Mouse (Mus musculus) mesoderm, embryonic 11.5 days (tissue): ENCODE measurements at regions not wholly inside any gene's neighbourhood (a gene's known extent, or its start where the extent isn't known, plus 50 kb on each side); places are given as distances from the start of the nearest gene placed in this dataset.
"Not testable (repeated sequence)": the region's sequence is repeated elsewhere in the genome, so short reads cannot be mapped to it uniquely, and the experiment has no call there.

ENCODE experiments used
- DNase-seq: peaks from one replicate; pipeline ENCODE4 v3.0.0-alpha.2; 2012; ENCODE audit warnings: low read depth, low spot score

GRCm38 (mm10) chr16:55168433-55168832 lies 129.4 kb downstream of the Zpld1 start:
- DNase-seq, result no peak

DNA sequence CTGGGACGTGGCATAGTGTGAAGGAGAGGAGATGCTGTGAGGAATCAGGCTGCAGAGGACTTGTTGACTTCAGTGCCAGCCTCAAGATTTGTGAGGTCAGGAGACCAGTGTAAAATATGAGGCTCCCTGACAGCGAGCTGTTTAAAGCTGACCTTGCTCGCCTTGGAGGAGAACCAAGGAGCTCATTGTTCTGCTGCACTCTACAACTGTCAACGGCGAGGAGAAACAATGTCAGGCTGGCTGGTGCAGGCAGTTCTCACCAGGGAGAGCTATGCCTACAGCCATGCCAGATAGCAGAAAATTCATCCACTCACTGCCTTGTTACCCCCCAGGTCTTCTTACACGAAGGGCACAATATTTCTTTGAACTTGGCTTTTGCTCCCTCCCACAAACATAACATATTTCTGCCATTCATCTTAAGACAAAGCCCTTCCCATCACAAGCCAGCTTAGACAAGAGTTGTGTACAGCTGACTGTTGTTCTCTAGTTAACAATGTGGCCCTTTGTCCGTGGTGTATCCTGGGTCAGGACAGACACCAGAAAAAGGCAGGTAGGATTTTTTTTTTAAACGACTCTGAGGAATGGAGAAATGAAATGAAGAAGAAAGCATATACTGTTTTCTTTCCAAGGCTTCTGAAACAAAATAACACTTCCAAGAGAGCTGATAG lies 131.5 kb downstream of the Zpld1 start:
- peak; percentile 61 for DNase-seq

GRCm38 (mm10) chr16:55162926-55163325 lies 134.9 kb downstream of the Zpld1 start:
- DNase-seq, result no peak

DNA sequence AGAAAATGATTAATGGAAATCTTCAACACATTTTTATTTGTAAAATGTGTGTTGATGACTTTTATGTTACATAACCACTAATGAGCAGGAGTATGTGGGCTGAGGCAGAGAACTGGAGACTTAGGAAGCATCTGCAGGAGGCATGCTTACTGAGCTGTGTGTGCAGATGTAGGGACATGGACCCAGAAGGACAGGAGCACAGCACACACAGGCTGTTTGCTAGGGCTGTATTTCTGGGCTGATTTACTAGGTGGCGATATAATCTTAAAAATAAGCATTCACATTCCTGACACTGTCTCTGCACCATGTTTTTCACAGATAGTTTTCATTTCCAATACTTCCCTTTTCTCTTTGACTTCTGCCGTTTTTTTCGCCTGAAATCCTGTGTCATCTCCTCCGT lies 146.1 kb downstream of the Zpld1 start:
- no peak for DNase-seq

DNA sequence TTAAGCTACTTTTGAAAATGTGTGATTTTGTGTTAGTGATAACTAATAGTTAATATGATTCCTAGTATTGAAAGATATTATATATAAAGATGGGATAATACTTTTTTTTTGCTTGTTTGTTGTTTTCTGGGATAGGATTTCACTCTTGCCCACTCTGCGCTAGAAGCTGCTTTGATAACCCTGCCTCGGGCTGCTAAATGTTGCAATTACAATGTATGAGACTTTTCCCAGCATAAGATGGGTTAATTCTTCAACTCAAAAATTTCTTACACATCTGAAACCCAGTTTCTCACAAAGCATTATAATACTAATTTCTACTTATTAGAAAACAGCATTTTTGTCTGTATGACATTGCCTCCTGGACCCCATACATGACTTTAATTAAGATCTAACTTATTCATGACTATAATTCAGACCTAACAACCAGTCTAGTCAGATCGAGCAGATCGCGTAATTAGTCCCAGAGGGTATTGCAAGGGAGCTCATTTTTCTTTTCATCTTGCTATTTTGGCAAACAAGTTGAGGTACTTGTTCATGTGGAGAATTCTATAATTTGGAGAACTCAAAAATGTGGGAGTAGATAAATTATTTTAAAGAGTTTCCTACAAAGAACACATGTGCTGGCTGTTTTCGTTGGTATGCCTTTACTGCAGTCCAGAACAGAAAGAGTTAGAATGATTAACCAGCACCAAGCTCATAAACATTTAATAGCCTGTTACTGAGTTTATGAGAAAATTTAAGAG lies 155.2 kb downstream of the Zpld1 start:
- DNase-seq, result no peak

- no peak for DNase-seq
Observed at GRCm38 (mm10) chr16:55134961-55135360, 162.8 kb downstream of the Zpld1 start.

- DNase-seq, result no peak
Observed at GRCm38 (mm10) chr16:55097651-55098050, 200.1 kb downstream of the Zpld1 start.

GRCm38 (mm10) chr16:55087461-55087860 lies 210.3 kb downstream of the Zpld1 start:
- DNase-seq, result no peak

- DNase-seq, result no peak
Observed at GRCm38 (mm10) chr16:55076172-55076571, 221.6 kb downstream of the Zpld1 start.

DNA sequence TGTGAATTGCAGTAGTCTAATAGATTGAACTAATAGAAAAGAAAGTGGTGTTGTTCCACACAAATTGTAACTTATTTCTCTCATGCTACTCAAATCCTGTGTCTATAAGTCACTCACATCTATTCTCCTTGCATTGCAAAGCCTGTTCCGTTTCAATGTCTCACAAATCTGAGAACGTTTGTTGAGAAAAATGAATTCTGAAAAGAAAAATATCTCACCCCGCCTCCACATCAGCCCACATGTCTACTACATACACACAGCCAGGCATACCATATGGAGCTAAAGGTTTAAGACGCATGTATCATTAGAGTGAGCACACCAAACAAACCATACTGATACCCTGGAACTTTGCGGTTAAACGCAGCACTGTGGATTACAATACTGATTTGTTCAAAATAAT lies 258.0 kb downstream of the Zpld1 start:
- no peak for DNase-seq

- DNase-seq, result no peak
Observed at GRCm38 (mm10) chr16:55001661-55002289, 296.0 kb downstream of the Zpld1 start.

GRCm38 (mm10) chr16:54991595-54992240 lies 306.1 kb downstream of the Zpld1 start:
- DNase-seq, result no peak

- DNase-seq, result peak; percentile 67
Observed at GRCm38 (mm10) chr16:54983759-54984218, 314.0 kb downstream of the Zpld1 start.

- no peak for DNase-seq
Observed at GRCm38 (mm10) chr16:54970356-54970755, 327.4 kb downstream of the Zpld1 start.

- DNase-seq, result no peak
Observed at GRCm38 (mm10) chr16:54943808-54944315, 353.9 kb downstream of the Zpld1 start.

DNA sequence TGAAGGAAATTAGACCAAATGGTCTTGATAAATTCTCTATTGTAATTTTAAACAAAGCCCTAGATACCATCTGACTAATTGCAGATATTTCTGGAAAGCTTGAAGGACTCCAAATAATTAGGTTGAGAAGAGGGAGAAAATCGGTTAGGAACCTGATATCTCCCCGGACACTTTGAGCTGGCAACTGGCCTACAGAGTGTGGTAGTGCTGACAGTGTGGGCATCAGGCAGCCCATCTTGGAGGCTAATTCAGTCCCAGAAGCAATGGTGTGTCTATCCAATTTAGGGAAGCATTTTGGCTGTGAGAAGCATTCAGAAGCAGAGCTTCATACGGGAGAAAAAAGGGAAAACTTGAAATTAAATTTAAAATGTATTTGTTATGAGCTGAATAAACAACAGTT lies 369.5 kb downstream of the Zpld1 start:
- DNase-seq, result no peak

DNA sequence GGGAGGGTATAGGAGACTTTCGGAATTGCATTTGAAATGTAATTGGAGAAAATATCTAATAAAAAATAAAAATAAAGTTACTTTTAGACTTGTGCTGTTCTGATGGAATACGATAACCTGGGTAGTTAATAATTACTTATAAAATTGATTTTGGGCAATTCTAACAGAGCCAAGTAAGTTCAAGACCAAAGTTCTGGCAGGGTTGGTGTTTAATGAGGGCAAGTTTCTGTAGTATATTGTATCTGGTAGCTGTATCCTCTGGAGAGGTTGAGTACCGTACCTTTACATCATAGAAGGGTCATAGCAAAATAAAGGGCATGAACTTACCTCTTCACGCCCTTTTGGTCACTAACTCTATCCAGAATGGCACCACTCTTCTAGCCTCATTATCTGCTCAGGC lies 394.9 kb downstream of the Zpld1 start:
- no peak for DNase-seq

DNA sequence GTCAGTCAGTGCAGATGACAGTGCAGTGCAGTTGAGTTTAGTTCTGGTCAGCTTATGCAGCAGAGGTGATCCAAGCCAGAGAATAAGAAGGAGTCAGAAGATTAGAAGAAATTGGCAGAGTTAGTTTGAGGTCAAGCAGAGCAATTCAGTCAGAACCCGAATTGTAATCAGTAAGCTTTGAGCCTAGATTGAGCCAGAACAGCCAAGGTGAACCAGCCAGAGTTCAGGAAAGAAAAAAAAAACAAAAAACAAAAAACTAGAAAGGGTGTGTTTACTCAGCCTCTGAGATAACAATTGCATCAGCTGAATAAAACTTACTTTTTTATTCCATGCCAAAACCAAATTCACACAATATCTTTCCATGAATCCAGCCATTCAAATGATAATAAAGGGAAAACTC lies 396.3 kb downstream of the Zpld1 start:
- no peak for DNase-seq

GRCm38 (mm10) chr16:54894661-54895060 lies 403.1 kb downstream of the Zpld1 start:
- no peak for DNase-seq

DNA sequence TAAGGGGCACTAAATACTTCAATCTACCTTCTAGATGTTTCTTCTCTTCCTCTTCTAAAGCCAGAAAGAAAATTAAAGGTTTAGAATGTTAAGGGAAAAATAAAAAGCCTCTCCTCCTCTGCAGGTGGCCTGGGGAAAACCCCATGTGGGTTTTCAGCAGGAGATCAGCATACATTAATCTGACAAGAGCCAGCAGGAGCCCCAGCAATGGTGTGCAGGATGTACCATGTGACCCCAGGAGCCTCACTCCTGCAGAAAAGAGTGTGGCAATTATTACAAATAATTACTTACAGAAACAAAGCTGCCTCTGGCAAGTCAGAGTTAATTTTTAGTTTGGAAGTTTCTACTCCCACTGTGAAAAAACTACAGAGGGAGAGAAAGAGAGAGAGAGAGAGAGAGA lies 440.4 kb downstream of the Zpld1 start:
- DNase-seq, result peak; percentile 15

DNA sequence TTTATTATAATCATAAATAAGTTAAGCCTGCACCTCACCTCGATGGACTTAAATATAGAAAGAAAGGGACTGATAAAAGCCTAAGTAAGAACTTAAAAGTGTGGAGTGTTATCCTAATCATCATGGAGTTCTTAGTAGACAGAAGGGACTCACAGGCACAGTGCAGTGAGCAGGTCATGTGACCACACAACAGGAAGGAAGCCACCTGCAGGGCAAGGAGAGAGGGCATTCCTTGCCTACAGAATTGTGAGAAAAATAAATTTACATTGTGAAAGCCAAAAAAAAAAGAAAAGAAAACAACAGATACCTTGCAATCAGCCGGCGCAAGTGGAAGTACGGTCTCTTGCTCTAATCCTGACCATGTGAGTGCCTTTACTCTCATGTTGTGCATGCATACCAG lies 454.8 kb downstream of the Zpld1 start:
- DNase-seq, result not testable (repeated sequence)
